Mouse (Mus musculus): ENCODE measurements around the gene Srebf2. TPM values are rescaled to one million over a fixed set of nuclear protein-coding genes. Genes with fewer than 3 reads are reported as not detected.

The Srebf2 gene
- polyA plus RNA-seq, 1 experiment = 240 TPM

- H3K27me3 ChIP-seq (ENCODE audit: control insufficient read depth, insufficient read depth, low read length) = no peaks in the 10 kb centered on the region
- no peak for TF ChIP-seq POLR2A (IDR thresholded peaks at IDR 0.05; ENCODE audit: low read depth, low read length)
- TF ChIP-seq CTCF (IDR thresholded peaks at IDR 0.05; ENCODE audit: extremely low read depth, insufficient read length, insufficient replicate concordance, low read depth, low read length) = no peak
- H3K4me3 ChIP-seq (ENCODE audit: low read depth, low read length) = no peak overlapping the region
- H3K4me1 ChIP-seq (ENCODE audit: control insufficient read depth, insufficient read depth, insufficient read length, low read length) = no peaks in the 10 kb centered on the region
- H3K27ac ChIP-seq (ENCODE audit: insufficient read depth, low read depth, low read length) = no peak overlapping the region
- 81% methylated on average over 10 of the region's 10 CpGs for WGBS
- peaks cover 91% of the 10 kb centered on the region for H3K36me3 ChIP-seq (ENCODE audit: control insufficient read depth, insufficient read depth, low read length)
Observed at GRCm38 (mm10) chr15:82183596-82183995, 36.6 kb downstream of the Srebf2 start.

DNA sequence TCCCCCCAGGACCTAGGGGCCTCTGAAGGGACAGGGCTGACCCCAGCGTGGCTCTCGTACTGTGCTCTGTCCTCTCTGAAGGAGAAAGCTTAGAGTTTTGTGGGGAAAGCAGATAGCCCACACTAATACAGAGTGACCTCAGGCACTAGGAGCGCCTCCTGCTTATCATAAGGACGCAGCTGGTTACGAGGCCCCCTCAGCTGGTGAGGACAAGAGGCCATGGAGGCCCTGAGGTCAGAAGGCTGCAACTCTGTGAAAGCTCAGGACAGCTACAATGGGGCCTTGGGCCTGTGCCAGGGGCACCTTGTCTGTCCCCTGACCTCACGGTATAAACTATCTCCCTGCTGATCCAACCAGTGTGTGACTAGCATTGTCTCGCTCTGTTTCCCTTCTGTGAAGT is 37.2 kb downstream of the Srebf2 start:
- Histone ChIP-seq H3K4me3 (ENCODE audit: low read depth, low read length) (no peak overlapping the region), H3K27ac (ENCODE audit: insufficient read depth, low read depth, low read length) (no peak overlapping the region), H3K4me1 (ENCODE audit: control insufficient read depth, insufficient read depth, insufficient read length, low read length) (no peaks in the 10 kb centered on the region), H3K36me3 (ENCODE audit: control insufficient read depth, insufficient read depth, low read length) (peaks cover 88% of the 10 kb centered on the region), H3K27me3 (ENCODE audit: control insufficient read depth, insufficient read depth, low read length) (no peaks in the 10 kb centered on the region)
- TF ChIP-seq POLR2A (IDR thresholded peaks at IDR 0.05; ENCODE audit: low read depth, low read length) (no peak), CTCF (IDR thresholded peaks at IDR 0.05; ENCODE audit: extremely low read depth, insufficient read length, insufficient replicate concordance, low read depth, low read length) (no peak)
- WGBS = 89% methylated on average over 7 of the region's 7 CpGs

- Histone ChIP-seq H3K36me3 (ENCODE audit: control insufficient read depth, insufficient read depth, low read length) (peaks cover 87% of the 10 kb centered on the region), H3K4me3 (ENCODE audit: low read depth, low read length) (no peak overlapping the region), H3K27ac (ENCODE audit: insufficient read depth, low read depth, low read length) (no peak overlapping the region), H3K27me3 (ENCODE audit: control insufficient read depth, insufficient read depth, low read length) (no peaks in the 10 kb centered on the region), H3K4me1 (ENCODE audit: control insufficient read depth, insufficient read depth, insufficient read length, low read length) (no peaks in the 10 kb centered on the region)
- WGBS = 88% methylated on average over 10 of the region's 10 CpGs
- TF ChIP-seq POLR2A (IDR thresholded peaks at IDR 0.05; ENCODE audit: low read depth, low read length) = no peak
- TF ChIP-seq CTCF (IDR thresholded peaks at IDR 0.05; ENCODE audit: extremely low read depth, insufficient read length, insufficient replicate concordance, low read depth, low read length) = no peak
Observed at GRCm38 (mm10) chr15:82184656-82185055, 37.7 kb downstream of the Srebf2 start.

GRCm38 (mm10) chr15:82185062-82185783 is 38.2 kb downstream of the Srebf2 start:
- Histone ChIP-seq H3K27ac (ENCODE audit: insufficient read depth, low read depth, low read length) (no peak overlapping the region), H3K27me3 (ENCODE audit: control insufficient read depth, insufficient read depth, low read length) (no peaks in the 10 kb centered on the region), H3K4me1 (ENCODE audit: control insufficient read depth, insufficient read depth, insufficient read length, low read length) (no peaks in the 10 kb centered on the region), H3K4me3 (ENCODE audit: low read depth, low read length) (no peak overlapping the region), H3K36me3 (ENCODE audit: control insufficient read depth, insufficient read depth, low read length) (peaks cover 86% of the 10 kb centered on the region)
- 86% methylated on average over 14 of the region's 14 CpGs for WGBS
- TF ChIP-seq POLR2A (IDR thresholded peaks at IDR 0.05; ENCODE audit: low read depth, low read length) (no peak), CTCF (IDR thresholded peaks at IDR 0.05; ENCODE audit: extremely low read depth, insufficient read length, insufficient replicate concordance, low read depth, low read length) (no peak)

- Histone ChIP-seq H3K4me3 (ENCODE audit: low read depth, low read length) (no peak overlapping the region), H3K36me3 (ENCODE audit: control insufficient read depth, insufficient read depth, low read length) (peaks cover 80% of the 10 kb centered on the region), H3K27me3 (ENCODE audit: control insufficient read depth, insufficient read depth, low read length) (no peaks in the 10 kb centered on the region), H3K27ac (ENCODE audit: insufficient read depth, low read depth, low read length) (no peak overlapping the region), H3K4me1 (ENCODE audit: control insufficient read depth, insufficient read depth, insufficient read length, low read length) (no peaks in the 10 kb centered on the region)
- 88% methylated on average over 14 of the region's 14 CpGs for WGBS
- TF ChIP-seq POLR2A (IDR thresholded peaks at IDR 0.05; ENCODE audit: low read depth, low read length) = no peak
- no peak for TF ChIP-seq CTCF (IDR thresholded peaks at IDR 0.05; ENCODE audit: extremely low read depth, insufficient read length, insufficient replicate concordance, low read depth, low read length)
Observed at GRCm38 (mm10) chr15:82186131-82186530, 39.1 kb downstream of the Srebf2 start.

DNA sequence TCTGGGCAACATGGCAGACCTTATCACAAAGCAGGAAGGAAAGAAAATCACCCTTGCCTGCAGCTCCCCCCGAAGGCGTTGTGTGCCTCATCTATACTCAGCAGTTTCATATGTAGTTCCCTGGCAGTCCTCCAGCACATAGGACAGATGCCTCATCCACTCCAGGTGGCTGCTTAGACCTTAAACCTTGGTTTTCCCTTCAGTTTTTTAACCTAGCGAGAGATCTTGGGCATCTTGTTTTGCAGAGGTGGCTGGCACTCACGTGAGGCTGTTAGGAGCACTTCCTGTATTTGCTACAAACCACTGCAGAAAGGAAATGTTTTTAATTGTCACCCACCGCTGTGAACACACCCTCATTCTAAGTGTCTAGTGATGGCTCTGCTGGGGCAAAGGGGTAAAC is 40.0 kb downstream of the Srebf2 start:
- Histone ChIP-seq H3K4me1 (ENCODE audit: control insufficient read depth, insufficient read depth, insufficient read length, low read length) (no peaks in the 10 kb centered on the region), H3K36me3 (ENCODE audit: control insufficient read depth, insufficient read depth, low read length) (peaks cover 79% of the 10 kb centered on the region), H3K27ac (ENCODE audit: insufficient read depth, low read depth, low read length) (no peak overlapping the region; the same call in 1 of the 2 replicates), H3K4me3 (ENCODE audit: low read depth, low read length) (no peak overlapping the region), H3K27me3 (ENCODE audit: control insufficient read depth, insufficient read depth, low read length) (no peaks in the 10 kb centered on the region)
- 78% methylated on average over 5 of the region's 5 CpGs for WGBS
- TF ChIP-seq CTCF (IDR thresholded peaks at IDR 0.05; ENCODE audit: extremely low read depth, insufficient read length, insufficient replicate concordance, low read depth, low read length) (no peak), POLR2A (IDR thresholded peaks at IDR 0.05; ENCODE audit: low read depth, low read length) (no peak)

DNA sequence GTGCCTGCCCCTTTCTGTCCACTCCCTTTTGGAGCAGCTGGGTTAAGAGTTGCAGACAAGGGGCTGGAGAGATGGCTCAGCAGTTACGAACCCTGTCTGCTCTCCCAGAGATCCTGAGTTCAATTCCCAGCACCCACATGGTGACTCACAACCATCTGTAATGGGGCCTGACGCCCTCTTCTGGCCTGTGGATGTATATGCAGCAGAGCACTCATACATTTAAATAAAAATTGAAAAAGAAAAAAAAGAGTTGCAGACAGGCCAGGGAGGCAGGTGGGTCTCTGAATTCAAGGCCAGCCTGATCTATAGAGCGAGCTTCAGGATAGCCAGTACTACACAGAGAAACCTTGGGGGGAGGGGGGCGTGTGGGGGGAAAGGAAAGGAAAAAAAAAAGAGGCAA is 40.4 kb downstream of the Srebf2 start:
- no peak for TF ChIP-seq POLR2A (IDR thresholded peaks at IDR 0.05; ENCODE audit: low read depth, low read length)
- peak; percentile 20; the same call in 1 of the 2 replicates for TF ChIP-seq CTCF (IDR thresholded peaks at IDR 0.05; ENCODE audit: extremely low read depth, insufficient read length, insufficient replicate concordance, low read depth, low read length)
- peaks cover 79% of the 10 kb centered on the region for H3K36me3 ChIP-seq (ENCODE audit: control insufficient read depth, insufficient read depth, low read length)
- WGBS = 89% methylated on average over 4 of the region's 4 CpGs
- H3K27ac ChIP-seq (ENCODE audit: insufficient read depth, low read depth, low read length) = no peak overlapping the region
- H3K4me1 ChIP-seq (ENCODE audit: control insufficient read depth, insufficient read depth, insufficient read length, low read length) = no peaks in the 10 kb centered on the region
- H3K4me3 ChIP-seq (ENCODE audit: low read depth, low read length) = no peak overlapping the region
- no peaks in the 10 kb centered on the region for H3K27me3 ChIP-seq (ENCODE audit: control insufficient read depth, insufficient read depth, low read length)
